Mouse (Mus musculus): ENCODE measurements at regions not wholly inside any gene's neighbourhood (a gene's known extent, or its start where the extent isn't known, plus 50 kb on each side); places are given as distances from the start of the nearest gene placed in this dataset.
"Not testable (repeated sequence)": the region's sequence is repeated elsewhere in the genome, so short reads cannot be mapped to it uniquely, and the experiment has no call there.

DNA sequence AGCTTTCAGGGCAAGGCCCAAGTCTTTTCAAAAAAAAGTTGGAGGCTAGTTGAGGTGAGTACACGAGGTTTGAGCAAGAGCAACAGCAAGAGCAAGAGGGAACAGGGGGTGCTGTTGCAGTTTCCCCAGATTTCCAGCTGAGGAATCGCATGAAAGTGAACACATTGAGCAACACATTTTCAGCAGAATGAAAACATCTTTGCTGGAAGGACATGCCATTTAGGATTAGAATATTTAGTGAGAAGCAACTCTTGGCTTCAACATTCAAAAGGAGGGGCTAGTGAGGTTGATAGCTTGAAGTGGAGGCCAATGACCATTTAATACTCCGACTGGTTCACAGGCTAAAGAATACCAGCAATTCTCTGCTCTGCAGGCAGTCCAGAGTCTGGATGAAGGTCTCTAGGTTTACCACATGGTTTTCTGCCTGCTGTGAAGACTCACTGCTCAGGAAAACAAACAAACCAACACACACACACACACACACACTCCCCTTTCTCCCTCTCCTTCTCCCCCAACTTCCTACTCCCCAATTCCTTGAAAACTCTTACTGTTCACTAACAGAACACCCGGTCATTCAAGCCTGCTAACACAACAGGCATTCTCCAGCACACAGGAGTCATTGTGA lies 278.5 kb downstream of the Abcc12 start:
- intact Hi-C loops (cut with DNase I): no loop called here
- Histone ChIP-seq H3K27ac (no peak overlapping the region), H3K4me3 (no peak overlapping the region)
- TF ChIP-seq CTCF (IDR thresholded peaks at IDR 0.05): no peak
- DNase-seq: no peak

DNA sequence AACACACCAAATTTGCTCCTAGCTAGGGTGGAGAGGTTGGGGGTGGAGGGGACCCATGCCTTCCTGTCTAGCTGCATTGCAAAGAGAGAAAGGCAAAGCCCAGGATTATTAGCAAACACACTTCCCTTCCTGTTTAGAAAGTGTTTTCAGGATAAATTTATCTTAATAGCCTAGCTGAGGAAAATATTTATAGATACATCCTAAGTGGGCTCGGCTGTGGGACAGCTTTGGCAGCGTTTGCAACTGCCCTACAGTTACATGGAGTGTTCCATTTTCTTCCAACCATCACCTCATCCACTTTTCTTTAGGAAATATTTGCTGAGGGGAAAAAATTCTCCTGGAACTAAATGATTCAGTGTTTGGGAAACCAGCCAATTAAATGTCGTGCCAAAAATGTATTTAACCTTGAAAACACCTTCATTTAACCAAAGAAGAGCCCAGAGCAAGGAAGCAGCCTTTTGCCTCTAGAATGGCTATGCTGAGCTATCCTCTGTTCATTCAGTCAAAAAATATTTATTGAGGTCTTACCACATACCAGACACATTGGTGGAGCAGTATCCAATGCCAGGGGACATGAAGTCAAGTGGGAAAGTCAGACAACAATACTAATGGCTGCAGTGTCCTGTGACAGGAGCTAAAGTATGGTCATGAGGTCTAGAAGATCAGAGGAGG lies 291.6 kb downstream of the Abcc12 start:
- H3K27ac ChIP-seq: no peak overlapping the region
- intact Hi-C loops (cut with DNase I): no loop called here
- H3K4me3 ChIP-seq: no peak overlapping the region
- no peak for TF ChIP-seq CTCF (IDR thresholded peaks at IDR 0.05)
- no peak for DNase-seq

DNA sequence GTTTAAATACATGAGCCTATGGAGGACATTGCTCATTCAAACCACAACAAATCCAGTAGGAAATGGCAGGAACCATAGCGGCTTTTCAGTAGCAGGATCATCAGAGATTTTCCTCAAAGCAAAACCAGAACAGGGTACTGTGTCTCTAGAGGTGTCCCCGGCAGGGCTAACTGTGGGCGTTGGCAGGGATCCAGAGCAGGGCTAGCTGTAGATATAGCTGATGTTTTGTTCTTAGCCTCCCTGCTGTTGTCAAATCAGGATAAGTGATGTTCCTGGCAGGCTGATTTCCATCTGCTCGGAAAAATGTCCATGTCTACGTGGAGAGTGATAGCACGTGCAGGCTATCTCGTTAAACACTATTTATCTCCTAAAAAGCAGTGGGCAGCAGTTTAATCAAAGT lies 297.6 kb downstream of the Abcc12 start:
- DNase-seq: no peak
- intact Hi-C loops (cut with DNase I): no loop called here
- TF ChIP-seq CTCF (IDR thresholded peaks at IDR 0.05): no peak
- H3K27ac ChIP-seq: no peak overlapping the region
- no peak overlapping the region for H3K4me3 ChIP-seq

DNA sequence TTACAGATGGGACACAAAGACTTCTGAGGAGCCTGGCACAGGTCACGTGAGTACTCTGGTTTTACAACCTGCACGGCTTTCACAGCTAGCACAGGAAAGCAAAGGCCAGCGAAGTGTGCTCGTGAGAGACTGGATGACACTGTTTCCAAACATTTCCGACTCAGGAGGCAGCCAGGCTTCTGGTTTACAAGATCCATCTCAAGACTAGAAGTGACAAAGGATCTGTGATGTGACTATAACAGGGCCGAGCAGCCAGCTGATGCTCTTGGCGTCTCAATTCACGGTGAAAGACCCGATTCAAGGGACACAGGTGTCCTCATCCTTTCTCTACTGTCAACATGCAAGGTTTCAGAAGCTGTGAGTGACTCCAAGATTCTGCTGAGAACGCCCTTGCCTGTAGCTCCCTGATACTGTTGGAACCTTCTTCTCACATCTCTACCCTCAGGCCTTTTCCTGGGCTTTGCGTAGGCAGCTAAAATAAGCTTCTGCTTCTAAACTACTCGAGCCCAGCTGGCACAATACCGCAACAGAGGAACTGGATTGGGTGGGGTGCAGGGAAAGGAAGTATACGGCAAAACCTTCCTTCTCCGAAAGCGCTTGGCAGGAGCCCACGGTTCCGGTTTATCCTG lies 300.3 kb downstream of the Abcc12 start:
- Histone ChIP-seq H3K27ac (no peak overlapping the region), H3K4me3 (no peak overlapping the region)
- intact Hi-C loops (cut with DNase I): no loop called here
- no peak for DNase-seq
- no peak for TF ChIP-seq CTCF (IDR thresholded peaks at IDR 0.05)

DNA sequence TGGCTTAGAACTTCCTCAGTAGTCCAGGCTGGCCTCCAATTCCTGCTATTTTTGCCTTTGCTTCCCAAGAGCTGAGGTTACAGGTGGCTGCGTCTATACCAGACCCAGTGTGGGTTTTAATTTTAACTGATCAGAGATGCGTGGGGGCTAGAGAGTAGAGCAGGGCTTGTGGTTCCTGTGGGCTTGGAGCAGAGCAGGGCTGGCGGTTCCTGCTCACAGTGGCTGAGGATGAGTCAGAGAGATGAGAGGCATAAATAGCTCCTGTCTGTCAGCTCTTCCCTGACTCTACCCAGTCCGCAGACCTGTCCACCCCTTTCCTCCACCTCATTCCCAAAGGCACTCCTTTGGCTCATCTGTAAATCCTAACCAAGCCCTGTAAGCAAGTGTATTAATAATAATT lies 304.8 kb downstream of the Abcc12 start:
- intact Hi-C loops (cut with DNase I): no loop called here

DNA sequence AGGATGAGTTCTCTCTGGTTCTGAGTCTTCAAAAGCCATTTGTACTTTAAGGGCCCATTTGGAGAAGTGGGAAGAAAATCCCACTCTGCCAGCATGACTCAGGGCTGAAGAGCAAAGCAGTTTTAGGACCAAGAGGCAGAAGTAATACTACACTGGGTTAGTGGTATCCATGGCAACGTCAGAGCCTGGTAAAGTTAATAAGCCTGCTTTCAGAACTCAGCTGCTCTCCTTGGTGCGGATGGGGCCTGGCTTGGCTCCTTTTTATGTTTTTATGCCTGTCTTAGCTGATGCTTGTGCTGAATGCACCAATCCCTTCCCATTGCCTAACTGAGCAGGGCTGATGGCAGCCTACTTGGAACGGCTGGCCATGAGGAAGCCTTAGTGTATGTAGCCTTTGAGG lies 306.7 kb downstream of the Abcc12 start:
- Histone ChIP-seq H3K4me3 (no peak overlapping the region), H3K27ac (no peak overlapping the region)
- intact Hi-C loops (cut with DNase I): no loop called here
- no peak for TF ChIP-seq CTCF (IDR thresholded peaks at IDR 0.05)
- no peak for DNase-seq

More for the DNA sequence above, 304.8 kb downstream of the Abcc12 start:
- no peak for TF ChIP-seq CTCF (IDR thresholded peaks at IDR 0.05)
- no peak overlapping the region for H3K27ac ChIP-seq
- no peak for DNase-seq
- no peak overlapping the region for H3K4me3 ChIP-seq

DNA sequence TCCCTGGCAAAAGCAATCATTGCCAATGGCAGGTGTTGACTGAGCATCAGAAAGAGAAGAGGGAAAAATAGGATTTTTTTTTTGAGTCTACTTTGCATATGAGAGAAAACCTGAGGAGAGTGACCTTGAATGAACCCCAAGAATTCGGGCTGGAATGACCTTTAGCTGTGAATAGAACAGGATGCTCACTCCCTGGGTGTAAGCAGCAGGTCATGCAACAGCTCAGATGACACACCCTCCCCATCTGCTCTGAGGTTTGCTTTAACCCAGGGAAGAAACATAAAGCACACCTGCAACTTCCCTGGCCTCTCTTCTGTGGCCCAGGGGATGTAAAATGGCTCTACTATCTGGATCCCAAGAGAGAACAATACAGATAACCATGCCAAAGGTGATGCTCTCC lies 307.9 kb downstream of the Abcc12 start:
- no peak overlapping the region for H3K4me3 ChIP-seq
- intact Hi-C loops (cut with DNase I): no loop called here
- DNase-seq: no peak
- no peak for TF ChIP-seq CTCF (IDR thresholded peaks at IDR 0.05)
- H3K27ac ChIP-seq: no peak overlapping the region

DNA sequence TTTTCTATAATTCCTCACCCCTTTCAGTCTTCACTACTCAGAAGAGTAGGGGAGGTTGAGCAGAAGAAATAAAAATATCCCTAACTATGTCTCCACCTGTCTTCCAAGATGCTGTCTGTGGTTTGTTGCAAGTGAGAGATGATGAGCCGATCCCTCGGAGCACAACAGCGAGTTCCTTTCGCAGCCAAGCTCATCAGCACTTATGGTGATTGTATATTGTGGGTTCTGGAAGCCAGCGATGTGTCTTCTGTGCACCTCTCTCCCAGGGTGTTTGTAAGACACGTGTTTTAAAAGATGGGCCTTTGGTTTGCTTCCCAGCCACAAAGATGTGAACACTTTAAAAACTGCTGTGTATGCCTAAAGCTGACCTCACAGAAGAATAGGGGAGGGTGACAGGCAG lies 309.0 kb downstream of the Abcc12 start:
- intact Hi-C loops (cut with DNase I): no loop called here
- no peak overlapping the region for H3K4me3 ChIP-seq
- DNase-seq: no peak
- no peak for TF ChIP-seq CTCF (IDR thresholded peaks at IDR 0.05)
- no peak overlapping the region for H3K27ac ChIP-seq

DNA sequence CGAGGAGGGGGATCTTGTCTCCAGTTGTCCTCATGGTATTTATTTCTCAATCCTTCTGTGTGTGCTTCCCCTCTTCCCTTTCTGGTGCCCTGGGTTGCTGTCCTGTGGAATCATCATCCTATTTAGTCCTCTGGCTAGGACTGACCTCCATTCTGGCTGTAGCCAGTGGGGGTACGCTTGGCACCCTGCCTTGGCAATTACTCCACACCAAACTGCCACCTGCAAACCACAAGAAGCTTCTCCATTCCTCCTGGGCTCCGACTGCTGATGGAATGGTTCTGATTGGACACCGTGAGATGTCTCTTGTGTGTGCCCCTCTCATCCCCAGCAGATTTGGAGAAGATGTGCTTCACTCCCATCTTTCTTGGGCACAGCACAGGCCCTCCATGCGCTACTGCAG lies 322.5 kb downstream of the Abcc12 start:
- Histone ChIP-seq H3K4me3 (no peak overlapping the region), H3K27ac (no peak overlapping the region)
- TF ChIP-seq CTCF (IDR thresholded peaks at IDR 0.05): no peak
- no peak for DNase-seq
- intact Hi-C loops (cut with DNase I): no loop called here

DNA sequence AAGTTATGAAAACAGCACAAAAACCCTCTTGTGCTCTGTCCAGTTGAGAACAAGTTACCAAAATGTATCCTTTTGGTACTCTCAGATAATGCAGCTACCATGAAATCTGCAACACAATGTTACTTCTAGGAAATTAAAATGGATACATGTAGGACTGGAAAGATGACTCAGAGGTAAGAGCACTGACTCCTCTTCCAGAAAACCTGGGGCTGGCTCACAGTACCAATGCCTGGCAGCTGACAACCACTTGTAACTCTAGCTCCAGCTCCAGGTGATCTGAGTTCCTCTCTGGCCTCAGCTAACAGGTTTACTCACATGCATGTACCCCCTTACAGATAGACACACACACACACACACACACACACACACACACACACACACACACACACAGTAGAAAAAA lies 325.1 kb downstream of the Abcc12 start:
- no peak overlapping the region for H3K27ac ChIP-seq
- H3K4me3 ChIP-seq: no peak overlapping the region
- no peak for TF ChIP-seq CTCF (IDR thresholded peaks at IDR 0.05)
- DNase-seq: no peak
- intact Hi-C loops (cut with DNase I): no loop called here

DNA sequence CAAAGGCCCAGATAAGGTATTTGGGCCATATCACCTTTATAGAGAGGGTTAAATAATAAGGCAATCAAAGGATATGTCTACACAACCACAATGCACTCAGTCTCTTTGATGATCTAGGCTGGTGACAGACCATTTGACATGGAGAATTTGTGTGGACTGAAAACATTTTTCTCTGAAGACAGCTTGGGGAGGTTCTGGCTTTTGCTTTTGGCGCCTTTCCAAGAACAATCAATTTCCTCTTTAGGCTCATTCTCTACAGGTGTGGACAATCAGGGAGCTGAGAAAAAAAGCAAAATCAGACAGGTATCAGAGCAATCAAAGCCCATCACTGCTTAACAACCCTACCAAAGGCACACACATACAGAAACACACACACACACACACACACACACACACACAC lies 325.8 kb downstream of the Abcc12 start:
- TF ChIP-seq CTCF (IDR thresholded peaks at IDR 0.05): no peak
- no peak overlapping the region for H3K4me3 ChIP-seq
- intact Hi-C loops (cut with DNase I): no loop called here

DNA sequence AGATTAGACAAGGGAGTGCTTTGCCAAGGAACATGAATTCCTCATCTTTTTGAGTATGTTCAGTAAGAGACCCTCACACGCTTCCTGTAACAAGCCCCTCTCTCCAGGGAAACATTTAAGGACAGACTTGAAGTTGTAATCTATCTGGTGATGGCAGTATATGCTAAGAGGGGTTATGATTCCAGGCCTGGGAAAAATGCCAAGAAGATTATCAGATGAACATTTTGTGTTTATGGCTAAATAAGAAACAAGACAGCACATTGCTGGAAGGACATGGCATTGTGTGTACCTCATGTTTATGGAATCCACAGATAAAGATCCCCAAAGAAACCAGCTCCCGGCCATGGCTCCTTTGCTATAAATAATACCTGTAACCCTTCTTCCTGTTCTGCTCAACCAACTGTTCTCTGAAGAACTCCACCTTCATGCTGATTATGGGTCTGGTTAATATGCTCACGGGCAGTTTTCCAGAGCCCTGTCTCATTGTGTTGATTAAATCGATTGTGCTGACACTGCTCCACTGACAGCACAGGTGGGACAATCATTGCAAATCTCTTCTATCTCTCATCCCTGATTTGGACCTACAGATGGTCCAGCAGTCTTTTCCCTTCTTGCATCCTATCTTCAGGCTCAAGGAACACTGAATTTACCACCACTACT lies 327.7 kb downstream of the Abcc12 start:
- Histone ChIP-seq H3K4me3 (no peak overlapping the region), H3K27ac (no peak overlapping the region)
- TF ChIP-seq CTCF (IDR thresholded peaks at IDR 0.05): no peak
- DNase-seq: no peak
- intact Hi-C loops (cut with DNase I): no loop called here

More for the DNA sequence above, 325.8 kb downstream of the Abcc12 start:
- no peak for DNase-seq
- H3K27ac ChIP-seq: no peak overlapping the region

DNA sequence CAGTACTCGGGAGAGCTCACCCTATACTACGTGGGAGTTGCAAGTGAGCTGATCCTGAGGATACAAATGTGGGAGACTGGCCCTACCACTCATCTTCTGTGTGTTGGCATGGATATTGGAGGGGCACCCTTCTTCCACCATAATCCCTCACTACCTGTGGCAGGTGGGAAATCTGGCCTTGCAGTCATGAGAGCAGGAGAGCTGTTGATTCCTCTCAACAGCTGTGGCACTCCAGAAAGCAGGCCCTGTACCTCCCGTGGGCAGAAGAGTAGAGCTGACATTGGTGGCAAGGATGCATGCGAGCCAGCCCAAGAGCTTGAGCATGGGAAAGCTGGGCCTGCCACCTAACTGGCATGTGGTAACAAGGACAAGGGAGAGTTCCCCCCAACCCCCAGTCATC lies 345.8 kb downstream of the Abcc12 start:
- intact Hi-C loops (cut with DNase I): no loop called here
- Histone ChIP-seq H3K27ac (no peak overlapping the region), H3K4me3 (no peak overlapping the region)
- no peak for TF ChIP-seq CTCF (IDR thresholded peaks at IDR 0.05)
- DNase-seq: no peak

DNA sequence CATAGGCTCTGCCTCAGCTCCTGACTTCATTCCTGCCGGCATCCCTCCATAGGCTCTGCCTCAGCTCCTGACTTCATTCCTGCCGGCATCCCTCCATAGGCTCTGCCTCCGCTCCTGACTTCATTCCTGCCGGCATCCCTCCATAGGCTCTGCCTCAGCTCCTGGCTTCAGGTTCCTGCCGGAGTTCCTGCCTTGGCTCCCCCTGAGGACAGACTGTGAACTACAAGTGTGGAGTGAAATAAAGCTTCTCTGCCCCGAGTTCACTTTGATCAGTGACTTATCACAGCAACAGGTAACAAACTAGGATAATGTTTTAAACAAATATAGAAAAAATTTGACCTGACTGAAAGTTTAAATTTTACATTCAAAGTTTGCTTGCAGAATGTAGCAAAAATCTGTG lies 348.5 kb downstream of the Abcc12 start:
- intact Hi-C loops (cut with DNase I): not testable (repeated sequence)

More for the DNA sequence above, 348.5 kb downstream of the Abcc12 start:
- not testable (repeated sequence) for H3K4me3 ChIP-seq, H3K27ac ChIP-seq, DNase-seq
